Mouse (Mus musculus) forebrain, postnatal 0 days (tissue): ENCODE data around the gene Pgam2. TPM values are rescaled to one million over a fixed set of nuclear protein-coding genes. Genes with fewer than 3 reads are reported as not detected.

ENCODE experiments used
- ATAC-seq: fragments of 200-750 bp; cut with Nextera tagmentation; 2 replicates; pipeline ENCODE4 v1.8.0; 2017; ENCODE audit warnings: mild to moderate bottlenecking, moderate library complexity
- DNase-seq: peaks from one replicate; pipeline ENCODE4 v3.0.0-alpha.2; 2015
- H3K27ac ChIP-seq: fragments of 300-500 bp; sonication (generic); 2 replicates; pipeline ENCODE4 v1.5.1; 2014; ENCODE audit warnings: low read depth, mild to moderate bottlenecking, antibody characterized with exemption, low read length, moderate library complexity, mixed read lengths
- H3K27me3 ChIP-seq: fragments of 300-500 bp; sonication (generic); 2 replicates; pipeline ENCODE4 v1.6.1; 2014; ENCODE audit warnings: mild to moderate bottlenecking, low read length, mixed read lengths; ENCODE audit not compliant: insufficient read depth
- H3K36me3 ChIP-seq: fragments of 300-500 bp; sonication (generic); 2 replicates; pipeline ENCODE4 v1.6.1; 2014; ENCODE audit warnings: mild to moderate bottlenecking, moderate library complexity; ENCODE audit not compliant: insufficient read depth
- H3K4me1 ChIP-seq: fragments of 300-500 bp; sonication (generic); 2 replicates; pipeline ENCODE4 v1.6.1; 2014; ENCODE audit warnings: antibody characterized with exemption; ENCODE audit not compliant: insufficient read depth
- H3K4me2 ChIP-seq: fragments of 300-500 bp; sonication (generic); 2 replicates; pipeline ENCODE4 v1.6.1; 2014; ENCODE audit warnings: low read depth, mild to moderate bottlenecking, moderate library complexity
- H3K4me3 ChIP-seq: fragments of 300-500 bp; sonication (generic); 2 replicates; pipeline ENCODE4 v1.5.1; 2014; ENCODE audit warnings: low read depth, low read length, mixed read lengths
- H3K9ac ChIP-seq: fragments of 300-500 bp; sonication (generic); 2 replicates; pipeline ENCODE4 v1.6.1; 2014; ENCODE audit warnings: mild to moderate bottlenecking
- H3K9me3 ChIP-seq: fragments of 300-500 bp; sonication (generic); 2 replicates; pipeline ENCODE4 v1.6.1; 2016; ENCODE audit warnings: low read length
- CTCF ChIP-seq: sonication (generic); IDR thresholded peaks from 2 replicates; pipeline ENCODE4 v1.5.1; 2016; ENCODE audit warnings: antibody characterized with exemption, control low read depth, low read depth
- WGBS: fragments of 180-500 bp; shearing (Covaris S2); extraction: QIAGEN DNeasy Blood & Tissue Kit; methylation state at CpG from one replicate; pipeline ENCODE4 v1.1.7; 2014; 5-methylcytosine and 5-hydroxymethylcytosine counted together
- polyA plus RNA-seq: library from polyadenylated mRNA; unstranded; fragments of >200 nt; fragmentation: Nextera tagmentation; extraction: Ambion mirVana; gene quantifications from 2 replicates; pipeline ENCODE4 v1.2.1, GENCODE M21; 2015
- total RNA-seq: library from RNA; depleted of rRNA; stranded (reverse); fragments of >200 nt; gene quantifications from 2 replicates; pipeline ENCODE4 v1.2.3, GENCODE M21; 2014; rRNA removed

The Pgam2 gene
- total and polyA plus RNA-seq, 2 experiments from 2014 or later = 0.38 to 3.5 TPM

GRCm38 (mm10) chr11:5778481-5778880 is 25.1 kb downstream of the Pgam2 start:
- ATAC-seq = no peak
- Histone ChIP-seq H3K4me3 (no peak overlapping the region), H3K36me3 (peaks cover 6% of the 10 kb centered on the region; the same call in 1 of the 2 replicates), H3K27me3 (no peaks in the 10 kb centered on the region), H3K9me3 (no peaks in the 10 kb centered on the region), H3K9ac (no peak overlapping the region), H3K4me1 (no peaks in the 10 kb centered on the region), H3K27ac (no peak overlapping the region), H3K4me2 (no peak overlapping the region)
- DNase-seq = no peak
- peak; percentile 42 for TF ChIP-seq CTCF
- WGBS = 68% methylated on average over 2 of the region's 2 CpGs

- H3K9ac ChIP-seq = no peak overlapping the region
- 85% methylated on average over 6 of the region's 6 CpGs for WGBS
- no peak overlapping the region for H3K4me2 ChIP-seq
- no peaks in the 10 kb centered on the region for H3K9me3 ChIP-seq
- DNase-seq (no peak), ATAC-seq (no peak)
- no peak for TF ChIP-seq CTCF
- no peaks in the 10 kb centered on the region for H3K4me1 ChIP-seq
- H3K36me3 ChIP-seq = peaks cover 19% of the 10 kb centered on the region
- H3K27me3 ChIP-seq = no peaks in the 10 kb centered on the region
- H3K27ac ChIP-seq = no peak overlapping the region
- no peak overlapping the region for H3K4me3 ChIP-seq
These were observed 37.5 kb downstream of the Pgam2 start for GRCm38 (mm10) chr11:5766019-5766418.

- Histone ChIP-seq H3K27ac (peak overlapping the region; percentile 97), H3K36me3 (no peaks in the 10 kb centered on the region), H3K4me3 (peak overlapping the region; percentile 78), H3K9ac (peak overlapping the region; percentile 80), H3K4me2 (peak overlapping the region; percentile 75), H3K9me3 (no peaks in the 10 kb centered on the region), H3K27me3 (no peaks in the 10 kb centered on the region), H3K4me1 (no peaks in the 10 kb centered on the region)
- ATAC-seq (peak; percentile 0; the same call in 1 of the 2 replicates), DNase-seq (no peak)
- no peak for TF ChIP-seq CTCF
- WGBS = 17% methylated on average over 6 of the region's 6 CpGs
These were observed 40.9 kb downstream of the Pgam2 start for GRCm38 (mm10) chr11:5762633-5762982.

- Histone ChIP-seq H3K4me2 (peak within 1 kb of the TSS; percentile 75), H3K27ac (peak within 1 kb of the TSS; percentile 97), H3K27me3 (no peaks in the 10 kb centered on the region), H3K4me3 (peak within 1 kb of the TSS; percentile 78), H3K36me3 (no peaks in the 10 kb centered on the region), H3K9me3 (no peaks in the 10 kb centered on the region), H3K9ac (peak within 1 kb of the TSS; percentile 80), H3K4me1 (no peaks in the 10 kb centered on the region)
- ATAC-seq (peak; percentile 98), DNase-seq (peak; percentile 97)
- TF ChIP-seq CTCF = peak; percentile 34
- 1% methylated on average over 68 of the region's 68 CpGs for WGBS
These were observed 41.5 kb downstream of the Pgam2 start, which contains the start of gene Urgcp for GRCm38 (mm10) chr11:5761820-5762632. TSS of gene Urgcp (minus strand) at chr11:5762376.

GRCm38 (mm10) chr11:5753755-5754154 is 49.8 kb downstream of the Pgam2 start:
- TF ChIP-seq CTCF = no peak
- Histone ChIP-seq H3K9me3 (no peaks in the 10 kb centered on the region), H3K9ac (no peak overlapping the region), H3K36me3 (no peaks in the 10 kb centered on the region), H3K4me3 (no peak overlapping the region), H3K27ac (no peak overlapping the region), H3K27me3 (no peaks in the 10 kb centered on the region), H3K4me2 (no peak overlapping the region), H3K4me1 (no peaks in the 10 kb centered on the region)
- DNase-seq (no peak), ATAC-seq (no peak)
- 99% methylated on average over 2 of the region's 2 CpGs for WGBS

Other genes starting within 250 kb of the Pgam2 start
- gene Ankrd36, start 234.0 kb downstream of the Pgam2 start, total RNA-seq = 0.24 TPM in 1 of 2 replicates, not detected in the other
- not detected in 2 replicates for gene Ankrd36, start 234.0 kb downstream of the Pgam2 start, polyA plus RNA-seq
- 83.9 and 90.7 TPM in 2 replicates for gene Mrps24, start 88.1 kb downstream of the Pgam2 start, total RNA-seq
- gene Mrps24, start 88.1 kb downstream of the Pgam2 start, polyA plus RNA-seq = 226 and 284 TPM in 2 replicates
- gene Urgcp, start 41.4 kb downstream of the Pgam2 start, total RNA-seq = 39.6 and 48.1 TPM in 2 replicates
- gene Urgcp, start 41.4 kb downstream of the Pgam2 start, polyA plus RNA-seq = 28.4 and 33.4 TPM in 2 replicates
- 72.6 and 77.8 TPM in 2 replicates for gene Dbnl, start 15.2 kb downstream of the Pgam2 start, total RNA-seq
- gene Dbnl, start 15.2 kb downstream of the Pgam2 start, polyA plus RNA-seq = 101 and 130 TPM in 2 replicates
- gene Polm, start 34.3 kb upstream of the Pgam2 start, total RNA-seq = 7.5 and 9.7 TPM in 2 replicates
- 4.6 and 6.0 TPM in 2 replicates for gene Polm, start 34.3 kb upstream of the Pgam2 start, polyA plus RNA-seq
- gene Aebp1, start 58.2 kb upstream of the Pgam2 start, total RNA-seq = 9.8 and 14.9 TPM in 2 replicates
- gene Aebp1, start 58.2 kb upstream of the Pgam2 start, polyA plus RNA-seq = 15.9 and 19.8 TPM in 2 replicates
- 20.4 and 29.0 TPM in 2 replicates for gene Pold2, start 74.6 kb upstream of the Pgam2 start, total RNA-seq
- 48.0 and 51.3 TPM in 2 replicates for gene Pold2, start 74.6 kb upstream of the Pgam2 start, polyA plus RNA-seq
- gene Myl7, start 95.0 kb upstream of the Pgam2 start, total RNA-seq = not detected in 2 replicates
- not detected in 2 replicates for gene Myl7, start 95.0 kb upstream of the Pgam2 start, polyA plus RNA-seq
- gene Gck, start 146.3 kb upstream of the Pgam2 start, total RNA-seq = 8.6 and 12.9 TPM in 2 replicates
- 7.1 and 7.2 TPM in 2 replicates for gene Gck, start 146.3 kb upstream of the Pgam2 start, polyA plus RNA-seq
- gene Ykt6, start 152.0 kb upstream of the Pgam2 start, total RNA-seq = 181 and 195 TPM in 2 replicates
- 101 and 102 TPM in 2 replicates for gene Ykt6, start 152.0 kb upstream of the Pgam2 start, polyA plus RNA-seq